Mouse (Mus musculus) forebrain, postnatal 0 days (tissue): ENCODE results near the gene Vsx2. TPM values are rescaled to one million over a fixed set of nuclear protein-coding genes. Genes with fewer than 3 reads are reported as not detected.
A peak's percentile ranks its signal among the peaks of the same experiment; 100 is the strongest.

ENCODE experiments used
- ATAC-seq: fragments of 200-750 bp; cut with Nextera tagmentation; 2 replicates; pipeline ENCODE4 v1.8.0; 2017; ENCODE audit warnings: mild to moderate bottlenecking, moderate library complexity
- DNase-seq: peaks from one replicate; pipeline ENCODE4 v3.0.0-alpha.2; 2015
- H3K27ac ChIP-seq: fragments of 300-500 bp; sonication (generic); 2 replicates; pipeline ENCODE4 v1.5.1; 2014; ENCODE audit warnings: low read depth, mild to moderate bottlenecking, antibody characterized with exemption, low read length, moderate library complexity, mixed read lengths
- H3K27me3 ChIP-seq: fragments of 300-500 bp; sonication (generic); 2 replicates; pipeline ENCODE4 v1.6.1; 2014; ENCODE audit warnings: mild to moderate bottlenecking, low read length, mixed read lengths; ENCODE audit not compliant: insufficient read depth
- H3K36me3 ChIP-seq: fragments of 300-500 bp; sonication (generic); 2 replicates; pipeline ENCODE4 v1.6.1; 2014; ENCODE audit warnings: mild to moderate bottlenecking, moderate library complexity; ENCODE audit not compliant: insufficient read depth
- H3K4me1 ChIP-seq: fragments of 300-500 bp; sonication (generic); 2 replicates; pipeline ENCODE4 v1.6.1; 2014; ENCODE audit warnings: antibody characterized with exemption; ENCODE audit not compliant: insufficient read depth
- H3K4me2 ChIP-seq: fragments of 300-500 bp; sonication (generic); 2 replicates; pipeline ENCODE4 v1.6.1; 2014; ENCODE audit warnings: low read depth, mild to moderate bottlenecking, moderate library complexity
- H3K4me3 ChIP-seq: fragments of 300-500 bp; sonication (generic); 2 replicates; pipeline ENCODE4 v1.5.1; 2014; ENCODE audit warnings: low read depth, low read length, mixed read lengths
- H3K9ac ChIP-seq: fragments of 300-500 bp; sonication (generic); 2 replicates; pipeline ENCODE4 v1.6.1; 2014; ENCODE audit warnings: mild to moderate bottlenecking
- H3K9me3 ChIP-seq: fragments of 300-500 bp; sonication (generic); 2 replicates; pipeline ENCODE4 v1.6.1; 2016; ENCODE audit warnings: low read length
- CTCF ChIP-seq: sonication (generic); IDR thresholded peaks from 2 replicates; pipeline ENCODE4 v1.5.1; 2016; ENCODE audit warnings: antibody characterized with exemption, control low read depth, low read depth
- WGBS: fragments of 180-500 bp; shearing (Covaris S2); extraction: QIAGEN DNeasy Blood & Tissue Kit; methylation state at CpG from one replicate; pipeline ENCODE4 v1.1.7; 2014; 5-methylcytosine and 5-hydroxymethylcytosine counted together
- polyA plus RNA-seq: library from polyadenylated mRNA; unstranded; fragments of >200 nt; fragmentation: Nextera tagmentation; extraction: Ambion mirVana; gene quantifications from 2 replicates; pipeline ENCODE4 v1.2.1, GENCODE M21; 2015
- total RNA-seq: library from RNA; depleted of rRNA; stranded (reverse); fragments of >200 nt; gene quantifications from 2 replicates; pipeline ENCODE4 v1.2.3, GENCODE M21; 2014

Gene Vsx2
- total and polyA plus RNA-seq, 2 experiments from 2014 or later, result 0.05 to 0.67 TPM

DNA sequence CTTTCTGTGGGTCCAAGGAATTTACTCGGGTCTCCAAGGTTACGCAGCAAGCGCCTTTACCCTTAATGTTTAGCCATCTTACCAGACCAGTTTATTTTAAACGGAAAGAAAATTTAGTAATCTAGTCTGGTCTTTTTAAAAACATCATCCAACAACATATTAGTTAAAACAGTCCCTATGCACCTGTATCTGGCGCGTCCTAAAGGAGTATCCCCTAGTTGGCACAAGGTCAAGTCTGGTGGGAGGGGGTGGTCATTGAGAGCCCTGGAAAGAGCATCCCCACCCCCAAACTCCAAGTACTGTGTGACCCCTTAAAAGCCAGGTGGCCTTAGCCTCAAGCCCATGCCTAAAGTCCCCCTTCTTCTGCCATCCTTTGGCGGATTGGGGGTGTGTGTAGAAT lies 3.5 kb downstream of the Vsx2 start:
- WGBS, result 13% methylated on average over 7 of the region's 7 CpGs
- DNase-seq (no peak), ATAC-seq (no peak)
- TF ChIP-seq CTCF, result no peak
- H3K4me1 ChIP-seq, result no peaks in the 10 kb centered on the region
- no peaks in the 10 kb centered on the region for H3K9me3 ChIP-seq
- no peak overlapping the region for H3K4me2 ChIP-seq
- no peak overlapping the region for H3K27ac ChIP-seq
- no peak overlapping the region for H3K4me3 ChIP-seq
- no peaks in the 10 kb centered on the region for H3K36me3 ChIP-seq
- H3K9ac ChIP-seq, result no peak overlapping the region
- peaks cover 40% of the 10 kb centered on the region for H3K27me3 ChIP-seq

DNA sequence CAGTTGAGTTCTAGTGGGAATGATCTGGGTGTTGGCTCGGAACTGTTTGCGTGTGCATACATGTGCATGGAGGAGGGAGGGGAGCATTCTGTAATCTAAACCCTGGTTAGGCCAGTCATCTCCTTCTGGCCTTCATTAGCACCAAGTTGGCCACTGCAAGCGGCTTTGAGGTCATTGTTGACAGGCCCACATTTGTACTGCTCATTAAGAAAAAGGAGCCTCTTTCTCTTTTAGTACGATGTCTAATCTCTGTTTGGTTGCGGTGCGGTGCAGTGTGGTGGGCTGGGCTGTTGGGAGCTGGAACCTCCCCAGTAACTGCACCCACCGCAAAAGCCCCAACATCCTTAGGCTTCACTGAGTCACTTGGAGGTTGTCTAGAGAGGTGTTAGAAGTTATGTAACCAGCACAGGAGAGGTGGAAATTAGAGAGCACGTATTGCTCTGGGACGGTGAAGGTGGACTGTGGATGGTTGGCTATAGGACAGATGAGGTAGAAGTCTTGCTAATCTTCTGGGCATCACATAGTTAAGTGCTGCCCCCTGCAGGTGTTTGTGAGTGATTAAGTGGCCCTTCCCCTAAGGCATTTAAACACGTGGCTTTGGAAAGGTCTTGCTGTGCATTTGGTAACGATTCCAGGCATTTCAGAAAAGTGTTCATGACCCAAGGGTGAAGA lies 8.3 kb downstream of the Vsx2 start:
- ATAC-seq (no peak), DNase-seq (no peak)
- no peaks in the 10 kb centered on the region for H3K9me3 ChIP-seq
- TF ChIP-seq CTCF, result peak; percentile 25; the same call in 1 of the 2 replicates
- H3K9ac ChIP-seq, result no peak overlapping the region
- no peak overlapping the region for H3K4me2 ChIP-seq
- H3K4me1 ChIP-seq, result no peaks in the 10 kb centered on the region
- WGBS, result 58% methylated on average over 11 of the region's 11 CpGs
- peaks cover 15% of the 10 kb centered on the region for H3K27me3 ChIP-seq
- H3K27ac ChIP-seq, result no peak overlapping the region
- no peaks in the 10 kb centered on the region for H3K36me3 ChIP-seq
- no peak overlapping the region for H3K4me3 ChIP-seq

DNA sequence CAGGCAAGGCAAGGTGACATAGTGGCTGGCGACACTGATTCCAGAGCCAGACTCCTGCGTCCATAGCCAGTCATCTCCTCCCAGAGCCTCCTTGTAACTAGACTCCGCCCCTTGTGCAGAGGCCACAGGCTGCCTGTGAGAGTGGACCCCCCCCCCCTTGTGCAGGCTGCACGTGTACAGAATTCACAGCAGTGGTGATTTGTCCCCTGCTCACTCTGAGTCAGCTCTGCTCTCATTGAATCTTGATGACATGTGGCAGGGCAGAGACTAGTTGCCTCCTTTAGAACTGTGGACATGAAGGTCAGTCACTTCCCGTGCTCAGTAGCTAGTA lies 8.8 kb downstream of the Vsx2 start:
- Histone ChIP-seq H3K27ac (no peak overlapping the region), H3K9me3 (no peaks in the 10 kb centered on the region), H3K9ac (no peak overlapping the region), H3K4me2 (no peak overlapping the region), H3K4me3 (no peak overlapping the region), H3K27me3 (peaks cover 10% of the 10 kb centered on the region), H3K4me1 (no peaks in the 10 kb centered on the region), H3K36me3 (no peaks in the 10 kb centered on the region)
- DNase-seq (no peak), ATAC-seq (no peak)
- TF ChIP-seq CTCF, result no peak
- WGBS, result 39% methylated on average over 5 of the region's 5 CpGs

DNA sequence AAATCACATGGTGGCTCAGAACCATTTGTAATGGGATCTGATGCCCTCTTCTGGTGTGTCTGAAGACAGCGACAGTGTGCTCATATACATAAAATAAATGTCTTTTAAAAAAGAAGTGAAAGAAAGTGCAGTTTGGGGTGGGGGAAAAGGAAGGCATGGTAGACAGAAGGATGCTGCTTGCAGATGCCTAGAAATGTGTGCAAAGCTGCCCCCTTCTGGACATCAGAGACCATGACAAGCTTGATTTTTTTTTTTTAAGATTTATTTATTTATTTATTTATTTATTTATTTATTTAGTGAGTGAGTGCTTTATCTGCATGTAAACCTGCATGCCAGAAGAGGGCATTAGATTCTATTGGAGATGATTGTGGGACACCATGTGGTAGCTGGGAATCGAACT lies 11.7 kb downstream of the Vsx2 start:
- WGBS, result 94% methylated on average over 2 of the region's 2 CpGs
- no peaks in the 10 kb centered on the region for H3K9me3 ChIP-seq

DNA sequence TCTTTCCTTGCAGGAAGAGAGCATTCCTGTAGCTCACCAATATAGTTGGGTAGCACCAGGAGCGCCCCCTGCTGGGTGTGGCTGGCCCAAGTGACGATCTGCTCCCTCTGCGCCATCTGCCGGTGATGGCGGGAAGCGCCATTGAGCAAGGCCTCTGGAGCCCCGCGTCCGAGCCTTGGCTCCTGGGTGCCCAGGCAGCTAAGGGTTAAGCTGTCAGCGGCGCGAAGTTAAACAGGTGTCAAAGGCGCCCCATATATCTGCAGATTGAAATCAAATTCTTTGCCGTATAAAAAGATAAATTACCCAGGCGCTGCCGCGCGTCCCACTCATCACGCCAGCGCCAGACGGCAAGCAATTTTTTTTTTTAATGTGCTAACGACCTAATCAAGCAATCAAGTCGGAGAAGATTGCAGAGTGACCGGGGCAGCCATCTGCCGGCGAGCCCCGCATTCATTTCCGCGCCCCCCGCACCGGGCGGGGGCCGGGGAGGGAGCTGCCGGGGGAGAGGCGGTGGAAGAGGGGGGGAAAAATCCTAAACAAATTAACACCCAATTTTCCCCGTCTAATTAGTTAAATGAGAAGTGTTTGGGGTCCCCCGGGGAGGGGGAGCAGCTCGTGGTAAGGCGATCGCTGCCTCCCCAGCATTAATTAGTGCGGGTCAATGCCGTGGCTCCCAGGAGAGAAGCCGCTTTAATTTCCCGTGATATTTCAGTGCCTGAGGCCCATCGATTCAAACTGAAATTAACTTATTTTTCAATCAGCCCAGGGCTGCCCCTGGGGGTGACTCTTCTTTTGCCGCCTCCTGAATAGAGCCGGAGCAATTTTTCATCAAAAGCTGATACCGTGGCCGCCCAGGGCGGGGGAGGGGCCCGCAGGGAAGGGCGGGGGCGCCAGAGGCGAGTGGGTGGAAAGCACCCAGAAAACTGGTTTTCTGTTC lies 20.5 kb downstream of the Vsx2 start:
- under 1% methylated on average over 53 of the region's 54 CpGs for WGBS
- H3K27ac ChIP-seq, result no peak overlapping the region

More for the DNA sequence above, 11.7 kb downstream of the Vsx2 start:
- no peak overlapping the region for H3K4me3 ChIP-seq
- no peak overlapping the region for H3K27ac ChIP-seq
- H3K9ac ChIP-seq, result no peak overlapping the region
- H3K4me2 ChIP-seq, result no peak overlapping the region
- H3K27me3 ChIP-seq, result no peaks in the 10 kb centered on the region
- no peaks in the 10 kb centered on the region for H3K36me3 ChIP-seq
- DNase-seq (no peak), ATAC-seq (no peak)
- no peak for TF ChIP-seq CTCF
- no peaks in the 10 kb centered on the region for H3K4me1 ChIP-seq

DNA sequence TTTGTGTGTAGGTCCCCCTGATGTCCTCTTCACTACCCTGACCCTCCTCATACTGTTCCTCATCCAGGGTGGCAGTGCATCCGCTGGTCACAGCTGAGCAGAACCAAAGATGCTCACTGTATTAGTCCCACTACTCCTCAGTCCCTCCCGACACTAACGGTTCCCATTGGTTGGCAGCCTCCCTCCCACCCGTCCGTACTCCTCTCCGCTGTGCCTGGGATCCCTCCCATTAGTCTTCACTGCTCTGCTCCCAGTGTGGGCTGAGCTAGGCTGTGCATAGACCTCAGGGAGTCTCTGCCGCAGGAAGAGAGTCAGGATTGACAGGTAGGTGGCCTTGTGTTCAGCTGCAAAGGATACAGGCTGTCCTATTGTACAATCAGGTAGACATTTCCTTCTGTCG lies 28.8 kb downstream of the Vsx2 start:
- Histone ChIP-seq H3K27ac (no peak overlapping the region), H3K4me1 (no peaks in the 10 kb centered on the region), H3K4me2 (no peak overlapping the region), H3K36me3 (no peaks in the 10 kb centered on the region), H3K9me3 (no peaks in the 10 kb centered on the region), H3K9ac (no peak overlapping the region), H3K4me3 (no peak overlapping the region), H3K27me3 (no peaks in the 10 kb centered on the region)
- no peak for TF ChIP-seq CTCF
- 20% methylated on average over 8 of the region's 8 CpGs for WGBS
- ATAC-seq, result 0 out of 2 replicates have a peak, but pooled peaks have one; percentile 29
- no peak for DNase-seq

More for the DNA sequence above, 20.5 kb downstream of the Vsx2 start:
- no peaks in the 10 kb centered on the region for H3K36me3 ChIP-seq
- H3K4me3 ChIP-seq, result peak overlapping the region; percentile 51
- no peaks in the 10 kb centered on the region for H3K27me3 ChIP-seq
- no peaks in the 10 kb centered on the region for H3K9me3 ChIP-seq
- DNase-seq (peak; percentile 95), ATAC-seq (peak; percentile 82)
- H3K9ac ChIP-seq, result peak overlapping the region; percentile 62
- peak; percentile 100 for TF ChIP-seq CTCF
- H3K4me1 ChIP-seq, result no peaks in the 10 kb centered on the region
- H3K4me2 ChIP-seq, result peak overlapping the region; percentile 75

DNA sequence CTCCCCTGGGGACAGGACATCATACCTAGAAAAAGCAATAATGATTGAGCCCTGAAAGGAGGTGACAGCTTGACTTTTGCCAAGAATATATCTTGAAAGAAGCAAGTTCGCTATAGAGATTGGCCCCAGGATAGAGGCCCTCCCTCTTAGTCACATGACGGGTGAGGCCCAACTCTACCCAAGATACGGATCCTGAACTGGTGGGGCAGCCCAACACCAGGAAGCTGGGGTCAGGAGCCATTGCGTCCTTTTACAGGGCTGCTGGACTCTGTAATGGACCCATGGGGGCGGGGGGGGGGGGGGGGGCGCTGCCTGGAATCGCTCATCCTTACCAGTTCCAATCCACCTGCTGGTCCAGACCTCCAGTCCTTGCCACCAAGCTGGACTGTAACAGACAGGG lies 34.4 kb downstream of the Vsx2 start:
- no peak overlapping the region for H3K9ac ChIP-seq
- no peak overlapping the region for H3K4me3 ChIP-seq
- DNase-seq (no peak), ATAC-seq (no peak)
- no peak overlapping the region for H3K27ac ChIP-seq
- peaks cover 20% of the 10 kb centered on the region for H3K36me3 ChIP-seq
- no peak for TF ChIP-seq CTCF
- H3K9me3 ChIP-seq, result no peaks in the 10 kb centered on the region
- WGBS, result 94% methylated on average over 6 of the region's 7 CpGs
- H3K4me1 ChIP-seq, result no peaks in the 10 kb centered on the region
- H3K4me2 ChIP-seq, result no peak overlapping the region
- no peaks in the 10 kb centered on the region for H3K27me3 ChIP-seq
